Mouse (Mus musculus) kidney, adult 2 months (tissue): ENCODE measurements around the gene Lrrfip2. TPM values are rescaled to one million over a fixed set of nuclear protein-coding genes. Genes with fewer than 3 reads are reported as not detected.

Experiments used
- DNase-seq: peaks from one replicate; pipeline ENCODE4 v3.0.0; 2021
- H3K27ac ChIP-seq: fragments of 200-500 bp; 2 replicates; pipeline ENCODE4 v1.5.1; 2012; ENCODE audit warnings: low read depth, low read length, control low read depth, inconsistent platforms; ENCODE audit not compliant: insufficient read depth
- H3K27me3 ChIP-seq: fragments of 200-500 bp; replicated peaks from 2 replicates; pipeline ENCODE4 v1.6.1; 2012; ENCODE audit warnings: mild to moderate bottlenecking, moderate library complexity, low read length, inconsistent platforms; ENCODE audit not compliant: control insufficient read depth, insufficient read depth
- H3K36me3 ChIP-seq: fragments of 200-500 bp; 2 replicates; pipeline ENCODE4 v1.6.1; 2012; ENCODE audit warnings: mild to moderate bottlenecking, moderate library complexity, low read length, inconsistent platforms; ENCODE audit not compliant: control insufficient read depth, insufficient read depth
- H3K4me1 ChIP-seq: fragments of 200-500 bp; 2 replicates; pipeline ENCODE4 v1.6.1; 2011; ENCODE audit warnings: low read length; ENCODE audit not compliant: control insufficient read depth, insufficient read depth
- H3K4me3 ChIP-seq: fragments of 200-500 bp; 2 replicates; pipeline ENCODE4 v1.5.1; 2011; ENCODE audit warnings: mild to moderate bottlenecking, low read depth, low read length, control low read depth; ENCODE audit not compliant: insufficient read depth
- CTCF ChIP-seq: fragments of 200-500 bp; conservative IDR thresholded peaks from 2 replicates; pipeline ENCODE4 v1.5.1; 2011; ENCODE audit warnings: low read depth, mild to moderate bottlenecking, control low read depth, low read length, moderate library complexity, mixed read lengths; ENCODE audit not compliant: insufficient read depth, insufficient read length
- POLR2A ChIP-seq: fragments of 200-500 bp; IDR thresholded peaks from one replicate; pipeline ENCODE4 v1.6.1; 2011; ENCODE audit warnings: low read depth, low read length, control low read depth
- WGBS: fragments of 180-500 bp; shearing (Covaris S2); methylation state at CpG from one replicate; pipeline ENCODE4 v1.1.7; 2018; 5-methylcytosine and 5-hydroxymethylcytosine counted together
- polyA plus RNA-seq: library from polyadenylated mRNA; depleted of rRNA; stranded (reverse); fragments of >200 nt; gene quantifications from 2 replicates; pipeline ENCODE4 v1.2.3, GENCODE M21; 2012; rRNA removed

Lrrfip2 gene
- polyA plus RNA-seq, 1 experiment: 12.7 TPM

- WGBS: under 1% methylated on average over 32 of the region's 32 CpGs
- no peak for DNase-seq
- no peak for TF ChIP-seq POLR2A
- TF ChIP-seq CTCF: no peak
These were observed 153.7 kb downstream of the Lrrfip2 start for GRCm38 (mm10) chr9:111271056-111271433.

GRCm38 (mm10) chr9:111271434-111272160, 154.2 kb downstream of the Lrrfip2 start, which contains the start of the genes Mlh1 and Epm2aip1:
TSS of gene Mlh1 (minus strand) at chr9:111271791.
TSS of gene Epm2aip1 (plus strand) at chr9:111271929.
- Histone ChIP-seq H3K4me1 (peaks cover 12% of the 10 kb centered on the region), H3K27me3 (no peaks in the 10 kb centered on the region), H3K36me3 (no peaks in the 10 kb centered on the region; the same call in 1 of the 2 replicates), H3K27ac (peak within 1 kb of the TSS; percentile 88), H3K4me3 (peak within 1 kb of the TSS; percentile 92)
- TF ChIP-seq CTCF: no peak
- peak; percentile 90 for TF ChIP-seq POLR2A
- peak; percentile 100 for DNase-seq
- WGBS: under 1% methylated on average over 64 of the region's 64 CpGs

More at GRCm38 (mm10) chr9:111271056-111271433, 153.7 kb downstream of the Lrrfip2 start:
- H3K36me3 ChIP-seq: no peaks in the 10 kb centered on the region; the same call in 1 of the 2 replicates
- no peaks in the 10 kb centered on the region for H3K27me3 ChIP-seq
- peak overlapping the region; percentile 54 for H3K27ac ChIP-seq
- H3K4me3 ChIP-seq: peak overlapping the region; percentile 92
- peaks cover 12% of the 10 kb centered on the region for H3K4me1 ChIP-seq

- 2% methylated on average over 19 of the region's 19 CpGs for WGBS
- DNase-seq: peak; percentile 51
- no peaks in the 10 kb centered on the region; the same call in 1 of the 2 replicates for H3K36me3 ChIP-seq
- H3K27ac ChIP-seq: peak overlapping the region; percentile 88
- TF ChIP-seq POLR2A (no peak), CTCF (no peak)
- H3K4me1 ChIP-seq: peaks cover 12% of the 10 kb centered on the region
- H3K4me3 ChIP-seq: peak overlapping the region; percentile 84
- no peaks in the 10 kb centered on the region for H3K27me3 ChIP-seq
These were observed 155.0 kb downstream of the Lrrfip2 start for GRCm38 (mm10) chr9:111272356-111272755.

- WGBS: 38% methylated on average over 15 of the region's 15 CpGs
- TF ChIP-seq POLR2A (no peak), CTCF (no peak)
- DNase-seq: no peak
These were observed 155.8 kb downstream of the Lrrfip2 start for GRCm38 (mm10) chr9:111272996-111273785.

GRCm38 (mm10) chr9:111273958-111274357, 156.6 kb downstream of the Lrrfip2 start:
- Histone ChIP-seq H3K27ac (no peak overlapping the region), H3K4me1 (peaks cover 12% of the 10 kb centered on the region), H3K4me3 (no peak overlapping the region), H3K36me3 (no peaks in the 10 kb centered on the region; the same call in 1 of the 2 replicates), H3K27me3 (no peaks in the 10 kb centered on the region)
- WGBS: 29% methylated on average over 1 of the region's 1 CpGs
- no peak for TF ChIP-seq POLR2A
- TF ChIP-seq CTCF: no peak
- DNase-seq: no peak

More at GRCm38 (mm10) chr9:111272996-111273785, 155.8 kb downstream of the Lrrfip2 start:
- Histone ChIP-seq H3K4me3 (peak overlapping the region; percentile 84), H3K27me3 (no peaks in the 10 kb centered on the region), H3K36me3 (no peaks in the 10 kb centered on the region; the same call in 1 of the 2 replicates), H3K4me1 (peaks cover 12% of the 10 kb centered on the region), H3K27ac (no peak overlapping the region)

- H3K4me3 ChIP-seq: no peak overlapping the region
These were observed 157.8 kb downstream of the Lrrfip2 start for GRCm38 (mm10) chr9:111275156-111275555.

More at GRCm38 (mm10) chr9:111275156-111275555, 157.8 kb downstream of the Lrrfip2 start:
- H3K36me3 ChIP-seq: no peaks in the 10 kb centered on the region; the same call in none of the 2 replicates
- H3K27ac ChIP-seq: no peak overlapping the region
- TF ChIP-seq POLR2A (no peak), CTCF (no peak)
- WGBS: 17% methylated on average over 1 of the region's 1 CpGs
- no peaks in the 10 kb centered on the region for H3K27me3 ChIP-seq
- peaks cover 12% of the 10 kb centered on the region for H3K4me1 ChIP-seq
- peak; percentile 17 for DNase-seq

Other genes starting within 250 kb of the Lrrfip2 start
- gene Als2cl, start 237.7 kb upstream of the Lrrfip2 start, polyA plus RNA-seq: 32.3 and 40.8 TPM in 2 replicates
- 7.9 and 9.5 TPM in 2 replicates for gene Tmie, start 237.5 kb upstream of the Lrrfip2 start, polyA plus RNA-seq
- not detected in 2 replicates for gene Fam240a, start 200.7 kb upstream of the Lrrfip2 start, polyA plus RNA-seq
- gene Tdgf1, start 171.4 kb upstream of the Lrrfip2 start, polyA plus RNA-seq: not detected in 2 replicates
- gene Lrrc2, start 166.0 kb upstream of the Lrrfip2 start, polyA plus RNA-seq: 0.05 and 0.56 TPM in 2 replicates
- 9.8 and 11.4 TPM in 2 replicates for gene Rtp3, start 127.0 kb upstream of the Lrrfip2 start, polyA plus RNA-seq
- 0.39 and 0.63 TPM in 2 replicates for gene Ltf, start 98.3 kb upstream of the Lrrfip2 start, polyA plus RNA-seq
- 11.1 and 13.8 TPM in 2 replicates for gene Ccrl2, start 60.1 kb upstream of the Lrrfip2 start, polyA plus RNA-seq
- gene Mlh1, start 154.2 kb downstream of the Lrrfip2 start, polyA plus RNA-seq: 12.1 and 14.1 TPM in 2 replicates
- 8.0 and 8.3 TPM in 2 replicates for gene Epm2aip1, start 154.3 kb downstream of the Lrrfip2 start, polyA plus RNA-seq
- 0.13 and 0.22 TPM in 2 replicates for gene Trank1, start 194.1 kb downstream of the Lrrfip2 start, polyA plus RNA-seq